Mouse (Mus musculus) C2C12 (cell line): Measurements from ENCODE around the gene Apip.

ENCODE experiments used
- CEBPB ChIP-seq: IDR thresholded peaks from one replicate; pipeline ENCODE4 v1.6.1; 2011; ENCODE audit warnings: low read depth, mild to moderate bottlenecking, control low read depth, moderate library complexity
- CTCF ChIP-seq: IDR thresholded peaks from one replicate; pipeline ENCODE4 v1.5.1; 2011; ENCODE audit not compliant: control insufficient read depth, insufficient read depth, insufficient read length
- FOSL1 ChIP-seq: IDR thresholded peaks from one replicate; pipeline ENCODE4 v1.8.0; 2011; ENCODE audit warnings: mild to moderate bottlenecking, low read length; ENCODE audit not compliant: poor library complexity, insufficient read depth, severe bottlenecking
- MAX ChIP-seq: IDR thresholded peaks from one replicate; pipeline ENCODE4 v1.6.1; 2011; ENCODE audit warnings: mild to moderate bottlenecking, control low read depth
- MYOD1 ChIP-seq: IDR thresholded peaks from one replicate; pipeline ENCODE4 v1.6.1; 2011; ENCODE audit warnings: low read depth; ENCODE audit not compliant: control insufficient read depth, insufficient read length
- MYOG ChIP-seq: IDR thresholded peaks from one replicate; pipeline ENCODE4 v1.6.1; 2011; ENCODE audit not compliant: control insufficient read depth, insufficient read length; ENCODE audit errors: extremely low read depth
- USF1 ChIP-seq: IDR thresholded peaks from one replicate; pipeline ENCODE4 v1.6.1; 2011; ENCODE audit warnings: low read depth, mild to moderate bottlenecking, control low read depth, moderate library complexity

DNA sequence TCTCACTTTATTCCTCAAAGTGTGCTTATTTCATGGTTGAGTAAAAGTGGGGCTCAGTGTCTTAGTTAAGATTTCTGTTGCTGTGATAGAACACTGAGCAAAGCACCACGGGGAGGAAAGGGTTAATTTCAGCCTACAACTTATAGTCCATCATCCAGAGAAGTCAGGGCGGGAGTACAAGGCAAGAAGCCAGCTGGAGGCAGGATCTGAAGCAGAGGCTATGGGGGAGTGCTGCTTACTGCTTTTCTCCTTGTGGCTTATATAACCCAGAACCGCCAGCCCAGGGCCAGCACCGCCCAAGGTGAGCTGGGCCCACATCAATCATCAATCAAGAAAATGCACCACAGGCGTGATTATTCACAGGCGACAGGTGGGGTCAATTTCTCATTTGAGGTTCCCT, 7.6 kb downstream of the Apip start:
- no peak for TF ChIP-seq CTCF
- no peak for TF ChIP-seq MYOG
- no peak for TF ChIP-seq MYOD1
- TF ChIP-seq MAX: no peak
- TF ChIP-seq USF1: no peak
- no peak for TF ChIP-seq CEBPB
- no peak for TF ChIP-seq FOSL1
